Mouse (Mus musculus) megakaryocyte, embryonic 14.5 days (primary cell): ENCODE data around the gene Trp63.

Experiments used
- FLI1 ChIP-seq: IDR thresholded peaks from 2 replicates; pipeline ENCODE4 v1.6.1; 2012; ENCODE audit warnings: low read length, inconsistent platforms, mixed read lengths
- GATA1 ChIP-seq: IDR thresholded peaks from 3 replicates; pipeline ENCODE4 v1.6.1; 2012; ENCODE audit warnings: mixed read lengths, low read length, inconsistent platforms, borderline replicate concordance

DNA sequence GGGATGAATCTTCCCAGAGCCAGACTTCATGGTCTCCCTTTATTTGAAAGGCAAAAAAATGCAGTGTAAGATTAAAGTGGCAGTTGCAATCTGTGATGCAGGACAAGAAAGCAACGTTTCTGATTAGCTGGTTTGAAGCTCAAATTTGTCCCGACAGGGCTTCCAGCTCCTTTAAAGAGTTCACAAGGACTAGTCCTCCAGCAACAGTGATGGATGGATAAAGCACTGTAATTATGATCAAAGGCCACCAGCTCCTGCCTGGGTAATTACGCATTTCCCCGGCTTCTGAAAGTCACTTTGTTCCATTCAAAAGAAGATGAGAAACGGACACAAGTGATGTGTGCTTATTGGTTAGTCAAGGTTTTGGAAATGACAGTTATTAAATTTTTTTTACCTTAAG is 7.0 kb downstream of the Trp63 start:
- no peak for TF ChIP-seq GATA1
- no peak for TF ChIP-seq FLI1
